Mouse (Mus musculus) intestine, embryonic 16.5 days (tissue): ENCODE results near the gene Ccdc85a. TPM values are rescaled to one million over a fixed set of nuclear protein-coding genes. Genes with fewer than 3 reads are reported as not detected.

Source experiments
- ATAC-seq: fragments of 200-750 bp; cut with Nextera tagmentation; 2 replicates; pipeline ENCODE4 v1.8.0; 2017; ENCODE audit warnings: moderate TSS enrichment, moderate library complexity
- H3K27ac ChIP-seq: fragments of 300-500 bp; sonication (generic); 2 replicates; pipeline ENCODE4 v1.5.1; 2014; ENCODE audit warnings: mild to moderate bottlenecking, low read length
- H3K27me3 ChIP-seq: fragments of 300-500 bp; sonication (generic); replicated peaks from 2 replicates; pipeline ENCODE4 v1.6.1; 2014; ENCODE audit warnings: low read length, control low read depth, mixed read lengths; ENCODE audit not compliant: control insufficient read depth, insufficient read depth
- H3K36me3 ChIP-seq: fragments of 300-500 bp; sonication (generic); 2 replicates; pipeline ENCODE4 v1.6.1; 2014; ENCODE audit warnings: low read length, control low read depth; ENCODE audit not compliant: control insufficient read depth, insufficient read depth
- H3K4me1 ChIP-seq: fragments of 300-500 bp; sonication (generic); 2 replicates; pipeline ENCODE4 v1.6.1; 2014; ENCODE audit warnings: low read length, control low read depth, mixed read lengths; ENCODE audit not compliant: control insufficient read depth, insufficient read depth
- H3K4me2 ChIP-seq: fragments of 300-500 bp; sonication (generic); 2 replicates; pipeline ENCODE4 v1.6.1; 2014; ENCODE audit warnings: low read depth, low read length, control low read depth
- H3K4me3 ChIP-seq: fragments of 300-500 bp; sonication (generic); 2 replicates; pipeline ENCODE4 v1.5.1; 2014; ENCODE audit warnings: mild to moderate bottlenecking, low read length
- H3K9ac ChIP-seq: fragments of 300-500 bp; sonication (generic); 2 replicates; pipeline ENCODE4 v1.6.1; 2014; ENCODE audit warnings: low read depth, low read length
- H3K9me3 ChIP-seq: fragments of 300-500 bp; sonication (generic); 2 replicates; pipeline ENCODE4 v1.6.1; 2016; ENCODE audit warnings: low read length, control low read depth; ENCODE audit not compliant: control insufficient read depth
- WGBS: fragments of 180-500 bp; shearing (Covaris S2); extraction: QIAGEN DNeasy Blood & Tissue Kit; methylation state at CpG from one replicate; pipeline ENCODE4 v1.1.7; 2014; 5-methylcytosine and 5-hydroxymethylcytosine counted together
- polyA plus RNA-seq: library from polyadenylated mRNA; unstranded; fragments of >200 nt; fragmentation: Nextera tagmentation; extraction: Ambion mirVana; gene quantifications from 2 replicates; pipeline ENCODE4 v1.2.1, GENCODE M21; 2015

Ccdc85a gene
- 1.2 TPM in 2 replicates for polyA plus RNA-seq

DNA sequence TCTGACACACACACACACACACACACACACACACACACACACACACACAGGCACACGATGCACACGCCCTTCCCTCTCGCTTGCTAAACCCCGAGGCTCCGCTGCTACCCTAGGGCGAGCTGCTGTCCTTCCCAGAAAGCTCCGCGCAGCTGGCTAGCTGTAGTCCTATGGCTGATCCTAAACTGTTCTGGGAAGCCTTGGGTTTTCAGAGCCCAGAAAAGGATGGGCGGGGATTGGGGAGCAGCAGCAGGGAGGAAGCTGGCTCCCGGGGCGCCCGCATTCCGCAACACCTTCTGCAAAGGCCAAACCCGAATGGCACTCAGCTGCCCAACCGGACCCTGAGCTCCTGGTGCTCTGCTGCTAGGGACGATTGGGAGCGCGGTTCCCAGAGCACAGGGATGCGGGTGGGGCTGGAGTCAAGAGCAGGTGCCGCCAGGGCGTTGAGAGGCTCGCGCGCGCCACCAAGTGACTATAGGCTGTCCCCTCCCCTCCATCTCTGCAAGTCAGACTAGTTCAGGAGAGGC lies at the start of gene Ccdc85a:
Ccdc85a (minus strand) TSS at position 414 of the 524 bp plus-strand sequence.
- no peaks in the 10 kb centered on the region for H3K9me3 ChIP-seq
- H3K4me3 ChIP-seq = peak within 1 kb of the TSS; percentile 57
- WGBS = under 1% methylated on average over 25 of the region's 25 CpGs
- H3K4me2 ChIP-seq = peak within 1 kb of the TSS; percentile 84
- H3K27ac ChIP-seq = no peak within 1 kb of the TSS
- peak within 1 kb of the TSS; percentile 60 for H3K9ac ChIP-seq
- peaks cover 3% of the 10 kb centered on the region; the same call in 1 of the 2 replicates for H3K4me1 ChIP-seq
- H3K36me3 ChIP-seq = no peaks in the 10 kb centered on the region
- peak; percentile 97 for ATAC-seq
- peaks cover 12% of the 10 kb centered on the region; the same call in 1 of the 2 replicates for H3K27me3 ChIP-seq

- no peak overlapping the region for H3K4me3 ChIP-seq
- H3K27ac ChIP-seq = no peak overlapping the region
- no peaks in the 10 kb centered on the region for H3K4me1 ChIP-seq
- WGBS = 45% methylated on average over 1 of the region's 1 CpGs
- H3K27me3 ChIP-seq = no peaks in the 10 kb centered on the region
- H3K36me3 ChIP-seq = no peaks in the 10 kb centered on the region
- ATAC-seq = no peak
- H3K9ac ChIP-seq = no peak overlapping the region
- no peaks in the 10 kb centered on the region for H3K9me3 ChIP-seq
- no peak overlapping the region for H3K4me2 ChIP-seq
Observed at GRCm38 (mm10) chr11:28633571-28634125, 49.5 kb upstream of the Ccdc85a start.

GRCm38 (mm10) chr11:28633093-28633492 lies 49.0 kb upstream of the Ccdc85a start:
- no peaks in the 10 kb centered on the region for H3K9me3 ChIP-seq
- 78% methylated on average over 1 of the region's 1 CpGs for WGBS

DNA sequence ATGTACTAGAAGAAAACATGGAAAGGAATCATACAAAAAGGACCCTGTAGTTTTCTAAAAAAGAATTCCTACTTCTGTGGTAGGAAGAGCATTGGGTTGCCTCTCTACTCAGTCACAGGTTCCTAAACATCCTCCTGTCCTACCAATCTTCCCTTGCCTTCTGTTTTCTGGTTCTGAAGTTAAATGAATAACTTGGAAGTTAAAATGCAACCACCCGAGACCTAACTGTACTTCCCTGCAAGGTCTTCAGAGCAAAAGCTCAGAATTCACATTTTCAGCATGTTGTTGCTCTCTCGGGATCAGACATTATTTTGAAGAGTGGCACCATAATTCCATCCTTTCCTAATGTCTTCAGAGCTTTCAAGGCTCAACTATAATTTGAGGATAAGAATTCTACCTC lies 46.6 kb upstream of the Ccdc85a start:
- Histone ChIP-seq H3K36me3 (no peaks in the 10 kb centered on the region), H3K9me3 (no peaks in the 10 kb centered on the region), H3K27ac (no peak overlapping the region), H3K4me3 (no peak overlapping the region), H3K27me3 (no peaks in the 10 kb centered on the region), H3K9ac (no peak overlapping the region), H3K4me1 (no peaks in the 10 kb centered on the region), H3K4me2 (no peak overlapping the region)
- WGBS = 80% methylated on average over 2 of the region's 2 CpGs
- no peak for ATAC-seq

More at GRCm38 (mm10) chr11:28633093-28633492, 49.0 kb upstream of the Ccdc85a start:
- ATAC-seq = no peak
- H3K4me2 ChIP-seq = no peak overlapping the region
- H3K9ac ChIP-seq = no peak overlapping the region
- H3K27me3 ChIP-seq = no peaks in the 10 kb centered on the region
- no peaks in the 10 kb centered on the region for H3K4me1 ChIP-seq
- no peaks in the 10 kb centered on the region for H3K36me3 ChIP-seq
- no peak overlapping the region for H3K4me3 ChIP-seq
- no peak overlapping the region for H3K27ac ChIP-seq

GRCm38 (mm10) chr11:28610781-28611491 lies 26.8 kb upstream of the Ccdc85a start:
- no peak overlapping the region for H3K27ac ChIP-seq
- H3K36me3 ChIP-seq = no peaks in the 10 kb centered on the region
- no peaks in the 10 kb centered on the region for H3K9me3 ChIP-seq
- no peaks in the 10 kb centered on the region for H3K27me3 ChIP-seq
- ATAC-seq = no peak
- H3K4me2 ChIP-seq = no peak overlapping the region
- no peaks in the 10 kb centered on the region for H3K4me1 ChIP-seq
- no peak overlapping the region for H3K4me3 ChIP-seq
- H3K9ac ChIP-seq = no peak overlapping the region

GRCm38 (mm10) chr11:28583138-28583910 lies 800 bp downstream of the Ccdc85a start:
- peak overlapping the region; percentile 84 for H3K4me2 ChIP-seq
- no peaks in the 10 kb centered on the region for H3K36me3 ChIP-seq
- H3K4me1 ChIP-seq = peaks cover 3% of the 10 kb centered on the region; the same call in 1 of the 2 replicates
- peaks cover 12% of the 10 kb centered on the region; the same call in 1 of the 2 replicates for H3K27me3 ChIP-seq
- no peaks in the 10 kb centered on the region for H3K9me3 ChIP-seq
- under 1% methylated on average over 60 of the region's 63 CpGs for WGBS
- peak overlapping the region; percentile 60 for H3K9ac ChIP-seq
- ATAC-seq = peak; percentile 34; the same call in 1 of the 2 replicates
- no peak overlapping the region for H3K27ac ChIP-seq
- H3K4me3 ChIP-seq = peak overlapping the region; percentile 57

GRCm38 (mm10) chr11:28582218-28582617 lies 1.9 kb downstream of the Ccdc85a start:
- Histone ChIP-seq H3K36me3 (no peaks in the 10 kb centered on the region), H3K4me2 (no peak overlapping the region), H3K4me3 (no peak overlapping the region), H3K9me3 (no peaks in the 10 kb centered on the region), H3K27ac (no peak overlapping the region), H3K9ac (no peak overlapping the region), H3K27me3 (peaks cover 12% of the 10 kb centered on the region; the same call in 1 of the 2 replicates), H3K4me1 (peaks cover 3% of the 10 kb centered on the region; the same call in 1 of the 2 replicates)
- 20% methylated on average over 5 of the region's 5 CpGs for WGBS
- no peak for ATAC-seq

GRCm38 (mm10) chr11:28572423-28572822 lies 11.7 kb downstream of the Ccdc85a start:
- Histone ChIP-seq H3K4me1 (no peaks in the 10 kb centered on the region), H3K4me3 (no peak overlapping the region), H3K27ac (no peak overlapping the region), H3K27me3 (no peaks in the 10 kb centered on the region), H3K36me3 (no peaks in the 10 kb centered on the region), H3K9me3 (no peaks in the 10 kb centered on the region), H3K4me2 (no peak overlapping the region), H3K9ac (no peak overlapping the region)
- WGBS = 88% methylated on average over 1 of the region's 1 CpGs
- no peak for ATAC-seq

- Histone ChIP-seq H3K27ac (no peak overlapping the region), H3K4me3 (no peak overlapping the region), H3K9ac (no peak overlapping the region), H3K4me1 (no peaks in the 10 kb centered on the region), H3K9me3 (no peaks in the 10 kb centered on the region), H3K27me3 (no peaks in the 10 kb centered on the region), H3K36me3 (no peaks in the 10 kb centered on the region), H3K4me2 (no peak overlapping the region)
- no peak for ATAC-seq
Observed at GRCm38 (mm10) chr11:28556420-28556819, 27.7 kb downstream of the Ccdc85a start.
